Mouse (Mus musculus): ENCODE measurements around the gene Tiam1. TPM values are rescaled to one million over a fixed set of nuclear protein-coding genes. Genes with fewer than 3 reads are reported as not detected.

Gene Tiam1
- polyA plus RNA-seq, 1 experiment from 2014 or later: 16.4 TPM

DNA sequence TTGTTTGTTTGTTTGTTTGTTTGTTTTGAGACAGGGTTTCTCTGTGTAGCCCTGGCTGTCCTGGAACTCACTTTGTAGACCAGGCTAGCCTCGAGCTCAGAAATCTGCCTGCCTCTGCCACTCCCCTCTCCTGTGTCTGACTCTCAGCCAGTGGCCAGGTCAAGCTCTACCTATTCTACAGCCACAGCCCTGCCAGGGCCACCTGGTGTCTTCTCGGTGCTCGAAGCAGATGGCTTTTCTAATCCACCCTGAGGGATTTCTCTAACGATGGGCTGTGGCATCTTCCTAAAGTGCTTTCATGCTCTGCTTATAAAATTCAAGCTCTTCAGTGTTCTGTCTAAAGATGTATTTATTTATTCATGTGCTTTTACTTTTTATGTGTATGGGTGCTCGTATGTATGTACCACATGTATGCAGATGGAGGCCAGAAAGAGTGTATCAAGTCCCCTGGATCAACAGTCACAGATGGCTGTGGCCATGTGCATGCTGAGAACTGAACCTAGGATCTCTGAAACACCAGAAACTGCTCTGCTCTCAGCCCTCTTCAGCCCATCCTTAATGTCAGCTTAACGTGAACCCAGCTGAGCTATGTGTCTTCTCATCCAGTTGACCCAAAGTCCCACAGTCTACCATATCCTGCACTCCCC lies 117.9 kb downstream of the Tiam1 start:
- no peaks in the 10 kb centered on the region for H3K36me3 ChIP-seq
- no peak for DNase-seq (ENCODE audit: low spot score)
- no peaks in the 10 kb centered on the region for H3K27me3 ChIP-seq (ENCODE audit: insufficient read depth, poor library complexity, severe bottlenecking)
- no peak overlapping the region for H3K27ac ChIP-seq
- 94% methylated on average over 6 of the region's 6 CpGs for WGBS
- H3K9me3 ChIP-seq: no peaks in the 10 kb centered on the region
- no peaks in the 10 kb centered on the region for H3K4me1 ChIP-seq
- no peak overlapping the region for H3K4me3 ChIP-seq

DNA sequence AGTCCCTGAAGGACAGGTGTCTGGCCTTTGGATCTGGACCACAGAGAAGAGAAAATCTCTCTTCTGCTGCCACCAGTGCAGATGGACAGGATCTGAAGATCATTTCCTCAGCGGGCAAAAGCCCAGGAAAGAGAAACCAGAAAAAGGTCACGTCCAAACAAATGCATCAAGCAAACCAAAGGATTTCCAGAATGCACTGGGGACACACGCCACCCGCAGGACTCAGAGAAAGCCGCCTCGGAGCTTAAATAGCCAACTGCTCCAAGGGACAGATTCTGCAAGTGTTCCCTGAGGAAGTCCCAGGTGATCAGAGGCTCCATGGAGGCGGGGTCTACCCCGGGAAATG lies 119.9 kb downstream of the Tiam1 start:
- no peaks in the 10 kb centered on the region for H3K36me3 ChIP-seq
- H3K27me3 ChIP-seq (ENCODE audit: insufficient read depth, poor library complexity, severe bottlenecking): no peaks in the 10 kb centered on the region
- no peak for DNase-seq (ENCODE audit: low spot score)
- 84% methylated on average over 8 of the region's 8 CpGs for WGBS
- no peaks in the 10 kb centered on the region for H3K9me3 ChIP-seq
- H3K4me3 ChIP-seq: no peak overlapping the region
- H3K27ac ChIP-seq: no peak overlapping the region
- peaks cover 6% of the 10 kb centered on the region for H3K4me1 ChIP-seq

DNA sequence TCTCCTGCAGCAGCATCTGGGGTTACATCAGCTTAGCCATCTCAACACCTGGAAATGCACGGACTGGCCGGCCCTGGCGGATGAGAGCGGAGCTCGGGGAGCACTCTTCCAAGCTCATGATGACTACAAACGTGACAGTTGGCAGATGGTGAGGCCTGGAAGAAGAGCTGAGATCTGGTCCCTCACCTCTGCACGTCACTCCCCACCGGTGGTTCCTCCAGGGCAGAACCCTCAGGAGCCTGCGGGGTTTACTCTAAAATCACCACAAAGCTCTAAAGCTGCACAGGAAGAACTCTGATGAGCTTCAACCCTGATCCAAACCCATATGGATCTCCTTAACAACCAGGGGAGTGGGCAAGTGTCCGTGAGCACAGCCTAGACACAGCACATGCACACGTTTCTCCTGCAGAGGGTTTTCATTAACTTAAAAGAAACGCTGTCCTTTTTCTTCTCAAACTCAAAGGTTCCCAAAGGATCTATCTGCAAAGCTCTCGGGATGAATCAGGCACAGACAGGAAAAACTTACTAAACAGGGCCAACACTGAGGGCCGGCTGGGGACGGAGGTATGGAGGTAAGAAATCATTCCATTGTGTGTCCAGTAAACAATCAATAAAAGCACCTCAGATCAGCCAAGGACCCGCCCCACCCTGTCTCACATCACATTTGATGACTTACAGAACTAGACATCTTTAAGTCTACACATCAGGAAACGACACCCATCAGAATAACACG lies 120.5 kb downstream of the Tiam1 start:
- no peak overlapping the region for H3K27ac ChIP-seq

DNA sequence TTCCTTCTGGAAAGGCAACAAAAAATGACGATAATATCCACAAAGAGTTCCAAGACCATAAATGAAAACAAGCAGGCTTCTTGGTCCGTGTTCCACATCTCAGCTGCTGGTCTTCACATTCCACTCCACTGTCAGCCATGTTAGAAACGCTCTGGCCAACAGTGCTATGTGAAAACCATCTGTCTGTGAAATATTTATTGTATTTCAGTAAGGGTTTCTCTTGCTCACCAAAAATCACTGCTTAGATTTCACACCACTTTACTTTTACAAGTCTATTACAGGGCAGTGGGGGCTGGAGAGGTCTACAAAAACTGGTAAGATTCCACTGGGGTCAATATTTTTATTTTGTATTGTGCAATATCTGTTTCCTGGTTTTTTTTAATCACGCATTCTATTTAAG lies 127.5 kb downstream of the Tiam1 start:
- Histone ChIP-seq H3K27me3 (ENCODE audit: insufficient read depth, poor library complexity, severe bottlenecking) (no peaks in the 10 kb centered on the region), H3K27ac (no peak overlapping the region), H3K4me1 (peaks cover 32% of the 10 kb centered on the region), H3K36me3 (0 out of 2 replicates have a peak, but pooled peaks cover 7% of the 10 kb centered on the region), H3K9me3 (no peaks in the 10 kb centered on the region), H3K4me3 (no peak overlapping the region)
- DNase-seq (ENCODE audit: low spot score): no peak
- 73% methylated on average over 4 of the region's 4 CpGs for WGBS

More for the DNA sequence above, 120.5 kb downstream of the Tiam1 start:
- Histone ChIP-seq H3K4me1 (peaks cover 11% of the 10 kb centered on the region), H3K27me3 (ENCODE audit: insufficient read depth, poor library complexity, severe bottlenecking) (no peaks in the 10 kb centered on the region), H3K9me3 (no peaks in the 10 kb centered on the region), H3K36me3 (no peaks in the 10 kb centered on the region), H3K4me3 (no peak overlapping the region)
- WGBS: 79% methylated on average over 18 of the region's 18 CpGs
- DNase-seq (ENCODE audit: low spot score): no peak

DNA sequence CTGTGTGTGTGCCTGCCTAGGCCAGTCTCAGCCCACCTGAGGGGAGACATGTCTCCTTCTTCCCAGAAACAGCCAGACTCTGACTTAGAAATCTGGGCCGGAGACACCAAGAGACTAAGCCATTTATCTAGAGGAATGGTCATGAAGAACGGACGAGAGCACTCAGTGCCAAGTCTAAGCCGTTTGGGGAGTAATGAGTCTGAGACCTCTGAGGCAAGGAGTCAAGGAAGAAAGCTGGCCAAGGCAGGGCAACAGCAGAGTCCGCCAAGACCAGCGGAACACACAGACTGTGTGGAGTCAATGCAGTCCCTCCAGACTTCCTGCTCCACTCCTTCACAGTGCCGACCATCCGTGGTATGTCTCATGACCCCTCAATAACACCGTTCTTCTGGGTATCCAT lies 129.0 kb downstream of the Tiam1 start:
- no peaks in the 10 kb centered on the region for H3K9me3 ChIP-seq
- 83% methylated on average over 9 of the region's 9 CpGs for WGBS
- H3K27me3 ChIP-seq (ENCODE audit: insufficient read depth, poor library complexity, severe bottlenecking): no peaks in the 10 kb centered on the region
- DNase-seq (ENCODE audit: low spot score): no peak
- peaks cover 32% of the 10 kb centered on the region for H3K4me1 ChIP-seq
- H3K27ac ChIP-seq: no peak overlapping the region
- peaks cover 11% of the 10 kb centered on the region; the same call in 1 of the 2 replicates for H3K36me3 ChIP-seq
- H3K4me3 ChIP-seq: no peak overlapping the region

DNA sequence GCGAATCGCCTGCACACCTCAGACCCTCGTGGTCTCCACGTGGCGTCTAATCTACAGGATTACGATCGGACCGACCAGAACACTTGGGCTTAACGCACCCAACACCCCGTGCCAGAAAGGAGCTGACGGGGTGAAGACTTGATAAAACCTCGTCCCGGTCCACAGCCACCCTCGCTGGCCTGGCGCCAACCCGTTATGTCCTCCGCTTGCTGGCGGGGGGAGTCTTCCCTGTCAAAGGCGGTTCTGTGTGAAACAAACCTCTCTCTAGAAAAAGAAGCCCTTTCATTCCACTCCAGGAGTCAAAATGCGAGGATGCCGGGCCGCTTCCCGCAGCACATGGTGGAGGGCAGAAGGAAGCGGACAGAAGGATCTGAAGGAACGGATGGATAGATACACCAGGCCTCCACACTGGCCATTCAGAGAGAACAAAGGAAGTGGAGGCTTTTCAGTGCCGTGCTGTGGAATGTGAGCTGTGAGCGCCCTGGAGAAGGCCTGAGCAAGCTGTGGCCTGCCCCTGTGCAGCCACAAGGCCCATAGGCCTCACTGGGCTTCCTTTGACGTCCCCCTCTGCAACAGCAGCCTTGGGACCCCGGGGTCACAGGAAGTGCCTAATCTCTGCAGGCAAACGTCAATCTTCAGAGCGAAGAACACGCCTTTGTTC lies 131.9 kb downstream of the Tiam1 start:
- Histone ChIP-seq H3K27me3 (ENCODE audit: insufficient read depth, poor library complexity, severe bottlenecking) (no peaks in the 10 kb centered on the region), H3K4me3 (no peak overlapping the region), H3K36me3 (peaks cover 11% of the 10 kb centered on the region; the same call in 1 of the 2 replicates), H3K27ac (peak overlapping the region; percentile 85), H3K4me1 (peaks cover 23% of the 10 kb centered on the region), H3K9me3 (no peaks in the 10 kb centered on the region)
- WGBS: 76% methylated on average over 32 of the region's 32 CpGs
- no peak for DNase-seq (ENCODE audit: low spot score)

DNA sequence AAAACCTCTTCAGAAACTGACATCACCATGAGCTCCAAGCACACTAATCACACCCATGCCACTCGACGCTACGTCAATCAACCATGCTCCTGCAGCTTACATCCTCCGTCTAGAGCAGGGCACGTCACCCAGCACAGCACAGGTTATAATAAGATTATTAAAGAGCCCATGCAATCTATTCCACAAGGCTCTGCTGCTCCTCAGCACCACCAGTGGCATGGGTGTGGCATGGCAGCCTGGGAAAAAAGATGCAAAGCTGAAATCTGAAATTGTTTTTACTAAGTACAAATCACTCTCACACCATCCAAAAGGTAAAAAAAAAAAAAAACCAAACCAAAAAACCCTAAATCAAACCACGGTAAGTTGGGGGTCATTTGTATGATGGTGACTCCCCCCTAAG lies 135.1 kb downstream of the Tiam1 start:
- Histone ChIP-seq H3K4me3 (no peak overlapping the region), H3K4me1 (peaks cover 17% of the 10 kb centered on the region), H3K36me3 (peaks cover 11% of the 10 kb centered on the region; the same call in 1 of the 2 replicates), H3K27me3 (ENCODE audit: insufficient read depth, poor library complexity, severe bottlenecking) (no peaks in the 10 kb centered on the region), H3K9me3 (no peaks in the 10 kb centered on the region), H3K27ac (no peak overlapping the region)
- no peak for DNase-seq (ENCODE audit: low spot score)
- WGBS: 82% methylated on average over 6 of the region's 6 CpGs

DNA sequence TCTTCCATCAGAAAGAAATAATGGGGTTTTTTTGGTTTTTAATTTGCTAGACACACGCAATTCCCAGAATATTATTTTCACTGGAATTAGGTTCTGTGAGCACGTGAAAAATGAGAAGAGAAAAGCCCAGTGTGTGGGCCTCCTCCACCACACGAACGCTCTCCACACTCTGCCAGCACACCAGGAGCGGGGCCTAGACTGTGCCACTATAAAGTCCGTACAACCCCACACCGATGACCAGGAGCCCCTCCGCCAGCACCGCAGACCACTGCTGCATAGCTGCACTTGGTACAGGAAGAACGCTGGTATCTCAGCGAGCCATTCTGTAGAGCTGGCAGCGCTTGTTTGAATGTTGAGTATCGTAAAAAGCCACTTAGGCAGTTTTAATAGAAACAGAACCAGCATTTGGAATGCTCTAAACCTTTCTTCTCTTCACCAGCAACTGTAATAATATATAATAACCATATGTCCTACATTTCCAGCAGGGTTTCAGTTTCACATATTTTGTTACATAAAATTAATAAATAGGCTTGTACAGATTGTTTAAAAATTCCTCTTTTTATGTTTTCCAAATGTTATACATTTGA lies 136.1 kb downstream of the Tiam1 start:
- 91% methylated on average over 13 of the region's 13 CpGs for WGBS
- Histone ChIP-seq H3K9me3 (no peaks in the 10 kb centered on the region), H3K27me3 (ENCODE audit: insufficient read depth, poor library complexity, severe bottlenecking) (no peaks in the 10 kb centered on the region), H3K4me3 (no peak overlapping the region), H3K4me1 (peaks cover 15% of the 10 kb centered on the region), H3K36me3 (peaks cover 14% of the 10 kb centered on the region; the same call in 1 of the 2 replicates), H3K27ac (no peak overlapping the region)
- no peak for DNase-seq (ENCODE audit: low spot score)

DNA sequence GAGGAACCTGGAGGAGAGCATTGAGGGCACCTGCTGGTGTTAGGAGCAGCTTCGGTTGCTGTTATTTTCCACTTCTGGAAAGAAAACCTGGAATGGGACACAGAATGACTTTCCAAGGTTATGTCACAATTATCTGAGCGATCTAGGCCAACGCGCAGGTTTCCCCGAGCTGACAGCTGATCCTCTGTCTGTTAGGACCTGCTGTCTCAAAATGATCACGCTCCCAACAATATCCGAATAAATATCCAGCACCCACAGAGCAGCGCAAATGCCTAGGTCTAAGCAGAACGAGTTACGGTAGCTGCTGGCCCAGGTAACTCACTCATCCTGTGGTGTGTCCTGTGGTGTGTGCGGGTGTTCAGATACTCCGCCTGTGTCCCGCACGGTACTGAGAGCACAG lies 140.0 kb downstream of the Tiam1 start:
- Histone ChIP-seq H3K4me3 (no peak overlapping the region), H3K36me3 (peaks cover 5% of the 10 kb centered on the region; the same call in 1 of the 2 replicates), H3K27me3 (ENCODE audit: insufficient read depth, poor library complexity, severe bottlenecking) (no peaks in the 10 kb centered on the region), H3K27ac (no peak overlapping the region), H3K4me1 (no peaks in the 10 kb centered on the region), H3K9me3 (no peaks in the 10 kb centered on the region)
- WGBS: 93% methylated on average over 14 of the region's 14 CpGs
- DNase-seq (ENCODE audit: low spot score): no peak

DNA sequence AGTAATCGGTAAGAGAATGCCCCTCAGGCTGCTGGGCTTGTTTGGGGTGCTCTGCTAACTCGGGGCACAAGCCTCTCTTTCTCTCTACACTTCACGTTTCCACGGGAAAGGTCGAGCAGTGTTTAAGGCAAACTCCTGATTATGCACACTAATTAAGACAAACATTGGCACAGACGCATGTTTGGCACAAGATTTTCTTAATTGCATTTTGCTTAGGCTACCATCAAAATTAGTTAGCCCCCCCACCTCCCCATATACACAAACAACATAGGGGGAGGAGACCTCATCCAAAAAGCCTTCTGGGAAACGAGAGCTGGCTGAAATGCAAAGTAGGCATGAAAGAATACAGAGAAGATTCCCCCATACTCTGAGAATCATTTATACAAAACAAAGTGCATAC lies 148.4 kb downstream of the Tiam1 start:
- Histone ChIP-seq H3K27ac (no peak overlapping the region), H3K27me3 (ENCODE audit: insufficient read depth, poor library complexity, severe bottlenecking) (no peaks in the 10 kb centered on the region), H3K4me1 (peaks cover 23% of the 10 kb centered on the region), H3K9me3 (no peaks in the 10 kb centered on the region), H3K4me3 (no peak overlapping the region), H3K36me3 (peaks cover 9% of the 10 kb centered on the region)
- no peak for DNase-seq (ENCODE audit: low spot score)
- WGBS: 91% methylated on average over 7 of the region's 7 CpGs

DNA sequence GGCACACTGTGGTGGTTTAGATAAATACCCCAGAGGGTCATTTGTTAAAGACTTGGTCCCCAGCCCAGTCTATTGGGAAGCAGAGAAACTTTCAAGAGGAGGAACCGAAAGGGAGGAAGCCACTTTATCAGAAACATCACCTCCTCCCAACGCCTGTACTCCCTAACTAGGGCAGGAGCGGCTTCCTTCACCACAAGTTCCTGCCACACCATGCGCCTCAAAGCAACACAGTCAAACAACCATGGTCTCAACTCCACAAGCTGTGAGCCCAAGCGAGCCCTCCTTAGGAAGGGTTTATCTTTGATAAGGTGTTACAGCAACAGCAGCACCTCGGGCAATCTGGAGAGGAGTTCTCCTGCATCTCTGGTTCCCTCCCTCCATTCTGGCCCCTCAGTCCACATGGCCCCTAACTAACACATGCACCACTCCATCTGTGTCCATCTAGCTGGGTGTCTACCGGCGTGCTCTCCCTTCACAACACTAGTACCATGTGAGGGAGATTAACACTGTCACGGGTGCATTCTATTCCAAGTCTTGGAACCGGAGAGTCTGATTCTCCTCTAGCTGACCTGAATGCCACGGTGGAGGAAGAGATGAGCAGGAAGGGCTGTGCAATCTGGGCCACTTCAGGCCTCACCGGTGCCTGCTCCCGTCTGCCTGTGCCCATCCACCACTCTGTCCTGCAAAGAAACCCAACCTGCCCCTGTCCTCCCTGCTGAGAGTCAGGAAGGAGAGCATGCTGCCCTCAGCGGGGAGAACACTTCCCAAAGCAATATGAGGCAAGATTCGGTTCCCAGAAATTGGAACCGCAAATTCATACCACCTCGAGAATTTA lies 149.4 kb downstream of the Tiam1 start:
- Histone ChIP-seq H3K4me3 (no peak overlapping the region), H3K27ac (no peak overlapping the region; the same call in 1 of the 2 replicates), H3K4me1 (peaks cover 23% of the 10 kb centered on the region), H3K36me3 (peaks cover 8% of the 10 kb centered on the region), H3K9me3 (no peaks in the 10 kb centered on the region), H3K27me3 (ENCODE audit: insufficient read depth, poor library complexity, severe bottlenecking) (no peaks in the 10 kb centered on the region)
- DNase-seq (ENCODE audit: low spot score): no peak
- WGBS: 72% methylated on average over 17 of the region's 17 CpGs

DNA sequence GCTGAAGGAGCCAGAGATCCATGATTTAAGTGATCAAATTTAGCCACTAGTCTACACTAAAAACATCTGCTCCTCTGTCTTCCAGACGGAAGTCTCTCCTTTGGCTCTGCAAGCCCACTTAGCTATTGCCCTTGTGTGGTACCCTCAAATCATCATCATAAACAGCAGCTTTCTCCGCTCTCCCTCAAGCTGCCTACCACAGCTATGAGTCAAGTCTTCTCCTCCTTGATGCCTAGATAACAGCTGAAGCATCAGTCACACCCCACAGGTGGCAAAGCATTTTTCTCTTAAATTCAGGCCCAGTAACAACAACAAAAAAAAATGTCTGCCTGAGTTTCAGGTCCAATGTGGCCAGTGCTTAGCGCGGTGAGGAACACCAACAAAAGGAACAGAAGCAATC lies 150.1 kb downstream of the Tiam1 start:
- no peaks in the 10 kb centered on the region for H3K9me3 ChIP-seq
- 86% methylated on average over 4 of the region's 4 CpGs for WGBS
- peaks cover 7% of the 10 kb centered on the region for H3K36me3 ChIP-seq
- DNase-seq (ENCODE audit: low spot score): no peak
- peaks cover 23% of the 10 kb centered on the region for H3K4me1 ChIP-seq
- H3K27ac ChIP-seq: no peak overlapping the region
- H3K4me3 ChIP-seq: no peak overlapping the region
- H3K27me3 ChIP-seq (ENCODE audit: insufficient read depth, poor library complexity, severe bottlenecking): no peaks in the 10 kb centered on the region

Measured in heart, embryonic 10.5 days (tissue).